ENCODE assay signal across 7 mouse cellular contexts in the genomic region with DNA sequence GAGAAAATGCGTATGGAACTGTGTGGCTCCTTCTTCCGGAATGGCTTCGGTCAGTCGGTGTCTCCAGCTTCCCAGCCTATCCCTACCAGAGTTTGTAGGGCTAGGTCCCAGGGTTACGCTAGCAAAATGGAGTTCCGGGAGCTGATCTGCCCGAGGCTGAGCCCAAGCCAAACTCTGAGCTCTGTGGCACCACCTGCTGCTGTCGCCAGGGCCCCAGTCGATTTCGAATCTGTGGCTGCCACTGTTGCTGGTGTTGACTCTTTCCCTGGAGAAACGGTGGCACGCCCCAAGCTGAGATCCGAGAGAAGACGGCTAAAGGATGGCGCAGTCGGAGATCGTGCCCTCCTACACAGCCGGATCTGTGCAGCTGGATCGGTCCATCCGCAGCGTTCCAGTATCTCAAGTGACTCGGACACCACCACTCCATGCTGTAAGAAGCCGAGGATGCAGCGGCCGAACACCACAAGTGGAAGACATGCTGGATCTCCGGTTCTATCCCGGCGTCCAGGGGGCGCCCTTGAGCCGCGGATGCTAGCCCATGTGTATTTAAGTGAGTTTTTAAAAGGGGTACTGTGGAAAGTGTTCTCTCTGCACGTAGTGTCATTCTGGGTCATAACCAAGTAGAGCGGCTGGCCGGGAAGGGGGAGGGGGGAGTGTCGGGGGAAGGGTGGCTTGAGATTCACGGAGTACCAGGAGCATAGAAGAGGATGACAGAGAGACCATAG. TPM values are rescaled to one million over a fixed set of nuclear protein-coding genes. Genes with fewer than 3 reads are reported as not detected.
DNase-seq lines count a peak whose midpoint lies in the region; ATAC-seq lines count a peak whose summit lies in the region.

No protein-coding gene starts in this region.

- H3K27ac ChIP-seq in embryonic facial prominence, embryonic 10.5 days (replicated peaks): peak overlapping the region; percentile 78
- no peak overlapping the region for H3K27ac ChIP-seq in limb, embryonic 11.5 days (replicated peaks; ENCODE audit: low read depth, low read length)
- no peak overlapping the region for H3K27ac ChIP-seq in midbrain, embryonic 13.5 days

- no peaks in the 10 kb centered on the region for H3K9me3 ChIP-seq in embryonic facial prominence, embryonic 10.5 days
- no peaks in the 10 kb centered on the region for H3K9me3 ChIP-seq in limb, embryonic 11.5 days (ENCODE audit: control insufficient read depth, low read length)
- no peaks in the 10 kb centered on the region for H3K9me3 ChIP-seq in midbrain, embryonic 13.5 days

- peak overlapping the region; percentile 56 for H3K4me2 ChIP-seq in limb, embryonic 11.5 days (ENCODE audit: low read depth, severe bottlenecking)
- H3K4me2 ChIP-seq in midbrain, embryonic 13.5 days (replicated peaks): peak overlapping the region; percentile 57

- H3K4me1 ChIP-seq in embryonic facial prominence, embryonic 10.5 days: peaks cover 19% of the 10 kb centered on the region
- no peaks in the 10 kb centered on the region for H3K4me1 ChIP-seq in limb, embryonic 11.5 days (ENCODE audit: control insufficient read depth, insufficient read depth, low read length)
- H3K4me1 ChIP-seq in midbrain, embryonic 13.5 days (replicated peaks): peaks cover 9% of the 10 kb centered on the region; the same call in 1 of the 2 replicates

- peak overlapping the region; percentile 43 for H3K9ac ChIP-seq in limb, embryonic 11.5 days (ENCODE audit: low read length)
- peak overlapping the region; percentile 50 for H3K9ac ChIP-seq in midbrain, embryonic 13.5 days (replicated peaks)

- peaks cover 3% of the 10 kb centered on the region; the same call in 1 of the 2 replicates for H3K36me3 ChIP-seq in embryonic facial prominence, embryonic 10.5 days (replicated peaks)
- no peaks in the 10 kb centered on the region for H3K36me3 ChIP-seq in limb, embryonic 11.5 days (ENCODE audit: control insufficient read depth, insufficient read depth, low read length)
- H3K36me3 ChIP-seq in midbrain, embryonic 13.5 days: 0 out of 2 replicates have a peak, but pooled peaks cover under 1% of the 10 kb centered on the region

- WGBS in embryonic facial prominence, embryonic 10.5 days: 2% methylated on average over 36 of the region's 36 CpGs
- 2% methylated on average over 36 of the region's 36 CpGs for WGBS in limb, embryonic 11.5 days
- 3% methylated on average over 36 of the region's 36 CpGs for WGBS in midbrain, embryonic 13.5 days

- ATAC-seq in limb, embryonic 11.5 days (ENCODE audit: insufficient number of reproducible peaks, low FRiP score, low TSS enrichment, low read depth): peak; percentile 50
- peak; percentile 60; the same call in 1 of the 2 replicates for ATAC-seq in midbrain, embryonic 13.5 days

- DNase-seq in adrenal gland, adult 8-10 months: peak; percentile 77
- peak; percentile 88 for DNase-seq in embryonic facial prominence, embryonic 10.5 days (ENCODE audit: low spot score)
- DNase-seq in heart, adult 11 months: peak; percentile 98
- peak; percentile 95 for DNase-seq in kidney, adult 18-20 months
- peak; percentile 91 for DNase-seq in limb, embryonic 11.5 days (ENCODE audit: low spot score)
- DNase-seq in spleen, adult 18-20 months: peak; percentile 73 to 92

- H3K27me3 ChIP-seq in embryonic facial prominence, embryonic 10.5 days (replicated peaks; ENCODE audit: low read depth, poor library complexity, severe bottlenecking): no peaks in the 10 kb centered on the region
- H3K27me3 ChIP-seq in limb, embryonic 11.5 days (ENCODE audit: control insufficient read depth, insufficient read depth, low read length): no peaks in the 10 kb centered on the region
- 0 out of 2 replicates have a peak, but pooled peaks cover 2% of the 10 kb centered on the region for H3K27me3 ChIP-seq in midbrain, embryonic 13.5 days

- peak overlapping the region; percentile 65 for H3K4me3 ChIP-seq in embryonic facial prominence, embryonic 10.5 days
- peak overlapping the region; percentile 29 for H3K4me3 ChIP-seq in limb, embryonic 11.5 days (ENCODE audit: low read depth, low read length)
- H3K4me3 ChIP-seq in midbrain, embryonic 13.5 days (replicated peaks): peak overlapping the region; percentile 34

RNA-seq across cellular contexts. Expression of a gene that starts 6.7 kb away (rescaled TPM):
- total RNA-seq in adrenal gland, adult 8-10 months (2022): 10 to 100 TPM; 25.5 to 43.5 (median 29.0) TPM
- polyA plus RNA-seq in embryonic facial prominence, embryonic 10.5 days (2016; fragmentation: Nextera tagmentation; extraction: Ambion mirVana): 1.9 and 2.0 TPM in 2 replicates
- polyA plus RNA-seq in limb, embryonic 11.5 days (2014; fragmentation: Nextera tagmentation; extraction: Ambion mirVana): 3.5 and 4.3 TPM in 2 replicates
- 0.22 and 0.35 TPM in 2 replicates for polyA plus RNA-seq in midbrain, embryonic 13.5 days (2015; fragmentation: Nextera tagmentation; extraction: Ambion mirVana)

RNA-seq across cellular contexts. Expression of a gene that starts 11.6 kb away (rescaled TPM):
- 1 to 10 TPM; 1.9 to 3.5 (median 2.6) TPM for total RNA-seq in adrenal gland, adult 8-10 months (2022)
- 9.3 and 12.6 TPM in 2 replicates for polyA plus RNA-seq in embryonic facial prominence, embryonic 10.5 days (2016; fragmentation: Nextera tagmentation; extraction: Ambion mirVana)
- polyA plus RNA-seq in limb, embryonic 11.5 days (2014; fragmentation: Nextera tagmentation; extraction: Ambion mirVana): 10.7 and 12.1 TPM in 2 replicates
- 5.9 and 7.1 TPM in 2 replicates for polyA plus RNA-seq in midbrain, embryonic 13.5 days (2015; fragmentation: Nextera tagmentation; extraction: Ambion mirVana)

RNA-seq across cellular contexts. Expression of a gene that starts 15.4 kb away (rescaled TPM):
- total RNA-seq in adrenal gland, adult 8-10 months (2022): 100 to 1,000 TPM; 174 to 190 (median 182) TPM
- polyA plus RNA-seq in embryonic facial prominence, embryonic 10.5 days (2016; fragmentation: Nextera tagmentation; extraction: Ambion mirVana): 290 and 302 TPM in 2 replicates
- polyA plus RNA-seq in limb, embryonic 11.5 days (2014; fragmentation: Nextera tagmentation; extraction: Ambion mirVana): 296 and 317 TPM in 2 replicates
- 210 and 220 TPM in 2 replicates for polyA plus RNA-seq in midbrain, embryonic 13.5 days (2015; fragmentation: Nextera tagmentation; extraction: Ambion mirVana)

RNA-seq across cellular contexts. Expression of a gene that starts 15.4 kb away (rescaled TPM):
- 100 to 1,000 TPM; 104 to 120 (median 109) TPM for total RNA-seq in adrenal gland, adult 8-10 months (2022)
- 222 and 226 TPM in 2 replicates for polyA plus RNA-seq in embryonic facial prominence, embryonic 10.5 days (2016; fragmentation: Nextera tagmentation; extraction: Ambion mirVana)
- polyA plus RNA-seq in limb, embryonic 11.5 days (2014; fragmentation: Nextera tagmentation; extraction: Ambion mirVana): 202 and 207 TPM in 2 replicates
- polyA plus RNA-seq in midbrain, embryonic 13.5 days (2015; fragmentation: Nextera tagmentation; extraction: Ambion mirVana): 205 and 214 TPM in 2 replicates

RNA-seq across cellular contexts. Expression of a gene that starts 29.0 kb away (rescaled TPM):
- total RNA-seq in adrenal gland, adult 8-10 months (2022): 1 to 10 TPM; 1.4 to 4.2 (median 2.8) TPM
- polyA plus RNA-seq in embryonic facial prominence, embryonic 10.5 days (2016; fragmentation: Nextera tagmentation; extraction: Ambion mirVana): 1.0 and 1.4 TPM in 2 replicates
- polyA plus RNA-seq in limb, embryonic 11.5 days (2014; fragmentation: Nextera tagmentation; extraction: Ambion mirVana): 1.8 and 2.8 TPM in 2 replicates
- polyA plus RNA-seq in midbrain, embryonic 13.5 days (2015; fragmentation: Nextera tagmentation; extraction: Ambion mirVana): 2.6 and 3.5 TPM in 2 replicates
